Mouse (Mus musculus) forebrain, embryonic 16.5 days (tissue): ENCODE data around the gene Gm10226. TPM values are rescaled to one million over a fixed set of nuclear protein-coding genes. Genes with fewer than 3 reads are reported as not detected.
"Not testable (repeated sequence)": the region's sequence is repeated elsewhere in the genome, so short reads cannot be mapped to it uniquely, and the experiment has no call there.

Source experiments
- ATAC-seq: fragments of 200-750 bp; cut with Nextera tagmentation; 2 replicates; pipeline ENCODE4 v1.8.0; 2017; ENCODE audit warnings: mild to moderate bottlenecking, moderate library complexity
- H3K27ac ChIP-seq: fragments of 300-500 bp; sonication (generic); 2 replicates; pipeline ENCODE4 v1.5.1; 2014; ENCODE audit warnings: low read length, control low read depth
- H3K27me3 ChIP-seq: fragments of 300-500 bp; sonication (generic); replicated peaks from 2 replicates; pipeline ENCODE4 v1.6.1; 2014; ENCODE audit warnings: low read length; ENCODE audit not compliant: control insufficient read depth, insufficient read depth
- H3K36me3 ChIP-seq: fragments of 300-500 bp; sonication (generic); 2 replicates; pipeline ENCODE4 v1.6.1; 2014; ENCODE audit not compliant: control insufficient read depth, insufficient read depth
- H3K4me1 ChIP-seq: fragments of 300-500 bp; sonication (generic); replicated peaks from 2 replicates; pipeline ENCODE4 v1.6.1; 2014; ENCODE audit warnings: low read length; ENCODE audit not compliant: control insufficient read depth, insufficient read depth
- H3K4me2 ChIP-seq: fragments of 300-500 bp; sonication (generic); 2 replicates; pipeline ENCODE4 v1.6.1; 2014; ENCODE audit warnings: mild to moderate bottlenecking, low read length, control low read depth
- H3K4me3 ChIP-seq: fragments of 300-500 bp; sonication (generic); replicated peaks from 2 replicates; pipeline ENCODE4 v1.5.1; 2014; ENCODE audit warnings: mild to moderate bottlenecking, low read length, control low read depth
- H3K9ac ChIP-seq: fragments of 300-500 bp; sonication (generic); replicated peaks from 2 replicates; pipeline ENCODE4 v1.6.1; 2014; ENCODE audit warnings: low read depth, low read length, control low read depth
- H3K9me3 ChIP-seq: fragments of 300-500 bp; sonication (generic); 2 replicates; pipeline ENCODE4 v1.6.1; 2016; ENCODE audit warnings: low read length; ENCODE audit not compliant: control insufficient read depth
- WGBS: fragments of 180-500 bp; shearing (Covaris S2); extraction: QIAGEN DNeasy Blood & Tissue Kit; methylation state at CpG from one replicate; pipeline ENCODE4 v1.1.7; 2014; 5-methylcytosine and 5-hydroxymethylcytosine counted together
- polyA plus RNA-seq: library from polyadenylated mRNA; unstranded; fragments of >200 nt; fragmentation: Nextera tagmentation; extraction: Ambion mirVana; gene quantifications from 2 replicates; pipeline ENCODE4 v1.2.1, GENCODE M21; 2015

The Gm10226 gene
- 17.1 and 23.5 TPM in 2 replicates for polyA plus RNA-seq

DNA sequence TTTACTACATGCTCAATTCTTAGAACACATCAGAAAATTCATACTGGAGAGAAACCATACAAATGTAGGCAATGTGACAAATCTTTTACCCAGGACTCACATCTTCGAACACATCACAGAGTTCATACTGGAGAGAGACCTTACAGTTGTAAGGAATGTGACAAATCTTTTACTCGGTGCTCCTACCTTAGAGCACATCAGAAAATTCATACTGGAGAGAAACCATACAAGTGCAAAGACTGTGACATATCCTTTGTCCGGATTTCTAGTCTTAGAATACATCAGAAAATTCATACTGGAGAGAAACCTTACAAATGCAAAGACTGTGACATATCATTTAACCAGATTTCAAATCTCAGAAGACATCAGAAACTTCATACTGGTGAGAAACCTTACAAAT, at the start of gene Gm10226:
Gene Gm10226 (plus strand): TSS at position 301 of the 400 bp plus-strand sequence.
- Histone ChIP-seq H3K27me3 (no peaks in the 10 kb centered on the region), H3K4me2 (no peak within 1 kb of the TSS), H3K27ac (no peak within 1 kb of the TSS), H3K4me3 (no peak within 1 kb of the TSS), H3K9ac (no peak within 1 kb of the TSS), H3K4me1 (no peaks in the 10 kb centered on the region), H3K36me3 (peaks cover 8% of the 10 kb centered on the region), H3K9me3 (no peaks in the 10 kb centered on the region)
- WGBS, result 94% methylated on average over 3 of the region's 3 CpGs
- no peak for ATAC-seq

DNA sequence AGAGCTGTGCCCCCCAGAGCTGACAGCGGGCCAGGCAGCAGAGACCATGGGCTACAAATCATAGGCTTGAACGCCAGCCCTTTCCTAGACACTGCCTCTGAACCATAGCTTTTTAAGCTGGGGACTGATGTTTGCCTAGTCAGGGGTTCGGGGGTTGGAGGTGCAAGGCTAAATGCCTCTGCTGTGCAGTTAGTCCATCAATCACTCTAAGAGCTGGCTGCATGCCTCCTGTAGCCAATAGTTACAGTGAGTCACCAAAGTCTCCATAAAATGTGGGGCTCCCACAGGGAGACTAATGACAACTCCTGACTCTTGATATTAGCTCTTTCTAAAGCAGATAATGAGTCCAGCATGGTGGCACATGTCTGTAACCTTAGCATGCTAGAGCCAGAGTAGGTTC, 42.9 kb upstream of the Gm10226 start:
- Histone ChIP-seq H3K27ac (no peak overlapping the region), H3K36me3 (no peaks in the 10 kb centered on the region), H3K9ac (no peak overlapping the region), H3K4me1 (0 out of 2 replicates have a peak, but pooled peaks cover 2% of the 10 kb centered on the region), H3K4me2 (no peak overlapping the region), H3K27me3 (no peaks in the 10 kb centered on the region), H3K9me3 (no peaks in the 10 kb centered on the region), H3K4me3 (no peak overlapping the region)
- no peak for ATAC-seq
- 90% methylated on average over 3 of the region's 3 CpGs for WGBS

DNA sequence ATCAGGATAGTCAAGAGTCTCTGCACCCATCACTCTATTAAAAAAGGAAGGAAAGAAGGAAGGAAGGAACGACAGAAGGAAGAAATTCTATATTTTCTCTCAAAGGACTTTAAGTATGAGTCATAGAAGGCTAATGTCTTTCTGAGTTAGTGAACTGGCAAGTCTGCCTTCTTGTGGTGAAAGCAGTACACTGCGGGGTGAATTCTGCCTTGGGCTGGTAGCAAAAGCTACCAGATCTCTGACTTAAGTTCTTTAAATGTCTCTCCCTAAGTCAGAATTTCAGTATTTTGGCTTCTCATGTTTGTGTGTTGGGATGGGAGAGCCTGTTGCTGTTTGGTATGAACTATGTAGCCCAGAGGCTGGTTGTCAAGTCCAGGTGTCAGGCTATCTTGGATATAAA, 41.7 kb upstream of the Gm10226 start:
- Histone ChIP-seq H3K4me2 (peak overlapping the region; percentile 55), H3K4me1 (0 out of 2 replicates have a peak, but pooled peaks cover 2% of the 10 kb centered on the region), H3K9ac (peak overlapping the region; percentile 55), H3K27me3 (no peaks in the 10 kb centered on the region), H3K9me3 (no peaks in the 10 kb centered on the region), H3K27ac (peak overlapping the region; percentile 62), H3K4me3 (peak overlapping the region; percentile 50), H3K36me3 (no peaks in the 10 kb centered on the region)
- peak; percentile 43 for ATAC-seq
- 33% methylated on average over 2 of the region's 2 CpGs for WGBS

DNA sequence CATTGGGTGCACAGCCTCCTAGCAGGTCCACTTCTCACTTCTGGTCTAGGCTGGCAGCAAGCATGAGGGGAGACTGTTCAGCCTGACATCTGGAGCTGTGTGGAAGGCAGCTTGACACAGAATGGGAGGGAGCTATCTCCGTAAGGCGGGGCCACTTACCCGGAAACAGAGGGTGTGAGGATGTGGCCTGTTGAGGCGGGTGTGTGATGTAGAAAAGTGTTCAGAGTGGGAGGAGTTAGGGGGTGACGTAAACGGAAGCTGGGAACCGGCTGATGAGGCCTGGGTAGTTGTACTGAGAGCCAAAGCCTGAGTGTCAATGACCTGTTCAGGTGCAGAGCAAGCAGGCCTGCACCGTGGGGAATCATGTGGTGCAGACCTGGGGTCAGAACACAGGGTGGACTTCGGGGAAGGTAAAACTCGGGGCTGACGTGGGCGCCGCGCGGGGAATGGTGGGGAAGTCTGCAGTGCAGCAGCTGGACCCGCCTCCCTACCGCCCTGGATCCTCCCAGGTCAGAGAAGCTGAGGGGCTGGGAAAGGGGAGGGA, 41.2 kb upstream of the Gm10226 start, which contains the start of gene Zfp983:
Gene Zfp983 (plus strand): TSS at position 261 of the 544 bp plus-strand sequence.
- Histone ChIP-seq H3K4me3 (peak within 1 kb of the TSS; percentile 50), H3K9ac (peak within 1 kb of the TSS; percentile 55), H3K4me2 (peak within 1 kb of the TSS; percentile 55), H3K27ac (peak within 1 kb of the TSS; percentile 62)
- peak; percentile 99 for ATAC-seq
- H3K9me3 ChIP-seq, H3K36me3 ChIP-seq, H3K4me1 ChIP-seq, H3K27me3 ChIP-seq: not testable (repeated sequence)
- under 1% methylated on average over 17 of the region's 17 CpGs for WGBS

DNA sequence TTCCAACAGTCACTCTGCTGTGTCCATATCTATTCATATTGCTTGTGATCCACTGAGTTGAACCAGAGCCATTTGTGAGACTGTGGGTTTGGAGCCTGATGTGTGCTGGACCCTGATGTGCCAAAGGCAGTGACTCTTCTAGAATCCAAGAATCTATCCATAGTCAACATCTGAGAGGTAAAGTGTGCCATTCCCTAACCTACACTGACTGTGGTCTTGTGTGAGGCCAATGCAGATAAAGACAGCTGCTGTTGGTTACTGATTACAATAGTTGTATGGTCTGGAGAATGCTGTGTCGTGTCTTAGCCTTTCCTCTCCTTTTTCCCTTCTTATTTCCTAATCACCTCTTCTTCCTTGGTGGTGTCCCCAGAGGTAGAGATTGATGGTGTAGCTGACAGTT, 12.8 kb upstream of the Gm10226 start:
- H3K27me3 ChIP-seq, H3K4me1 ChIP-seq, H3K4me3 ChIP-seq, H3K9ac ChIP-seq, H3K27ac ChIP-seq, H3K36me3 ChIP-seq, ATAC-seq, H3K9me3 ChIP-seq, H3K4me2 ChIP-seq: not testable (repeated sequence)
- 21% methylated on average over 1 of the region's 1 CpGs for WGBS

DNA sequence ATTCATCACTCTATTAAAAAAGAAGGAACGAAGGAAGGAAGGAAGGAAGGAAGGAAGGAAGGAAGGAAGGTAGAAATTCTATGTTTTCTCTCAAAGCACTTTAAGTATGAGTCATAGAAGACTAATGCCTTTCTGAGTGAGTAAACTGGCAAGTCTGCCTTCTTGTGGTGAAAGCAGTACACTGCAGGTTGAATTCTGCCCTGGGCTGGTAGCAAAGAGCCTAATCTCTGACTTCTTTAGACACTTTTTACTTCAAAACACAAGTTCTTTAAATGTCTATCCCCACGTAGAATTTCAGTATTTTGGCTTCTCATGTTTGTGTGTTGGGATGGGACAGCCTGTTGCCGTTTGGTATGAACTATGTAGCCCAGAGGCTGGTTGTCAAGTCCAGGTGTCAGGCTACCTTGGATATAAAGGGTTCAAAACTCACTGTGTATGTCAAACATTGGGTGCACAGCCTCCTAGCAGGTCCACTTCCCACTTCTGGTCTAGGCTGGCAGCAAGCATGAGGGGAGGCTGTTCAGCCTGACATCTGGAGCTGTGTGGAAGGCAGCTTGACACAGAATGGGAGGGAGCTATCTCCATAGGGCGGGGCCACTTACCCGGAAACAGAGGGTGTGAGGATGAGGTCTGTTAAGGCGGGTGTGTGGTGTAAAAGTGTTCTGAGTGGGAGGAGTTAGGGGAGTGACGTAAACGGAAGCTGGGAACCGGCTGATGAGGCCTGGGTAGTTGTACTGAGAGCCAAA, 12.2 kb upstream of the Gm10226 start:
- 4% methylated on average over 9 of the region's 9 CpGs for WGBS

DNA sequence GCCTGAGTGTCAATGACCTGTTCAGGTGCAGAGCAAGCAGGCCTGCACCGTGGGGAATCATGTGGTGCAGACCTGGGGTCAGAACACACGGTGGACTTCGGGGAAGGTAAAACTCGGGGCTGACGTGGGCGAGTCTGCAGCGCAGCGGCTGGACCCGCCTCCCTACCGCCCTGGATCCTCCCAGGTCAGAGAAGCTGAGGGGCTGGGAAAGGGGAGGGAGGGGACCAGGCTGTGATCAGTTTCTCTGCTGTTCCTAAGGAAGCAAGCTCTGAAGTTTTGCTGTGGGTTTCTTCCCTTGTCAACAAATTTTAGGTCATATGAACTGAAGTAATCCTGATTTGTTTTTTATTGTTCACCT, 11.7 kb upstream of the Gm10226 start:
- H3K27me3 ChIP-seq, H3K9me3 ChIP-seq, H3K4me1 ChIP-seq, H3K36me3 ChIP-seq: not testable (repeated sequence)
- Histone ChIP-seq H3K4me3 (peak overlapping the region; percentile 51), H3K9ac (peak overlapping the region; percentile 52), H3K4me2 (peak overlapping the region; percentile 63), H3K27ac (peak overlapping the region; percentile 65; the same call in 1 of the 2 replicates)
- peak; percentile 84 for ATAC-seq
- under 1% methylated on average over 10 of the region's 10 CpGs for WGBS

More for the DNA sequence above, 12.2 kb upstream of the Gm10226 start:
- peak; percentile 98 for ATAC-seq
- peak overlapping the region; percentile 63 for H3K4me2 ChIP-seq
- H3K36me3 ChIP-seq, result no peaks in the 10 kb centered on the region
- peak overlapping the region; percentile 52 for H3K9ac ChIP-seq
- H3K9me3 ChIP-seq, result no peaks in the 10 kb centered on the region
- peak overlapping the region; percentile 65 for H3K27ac ChIP-seq
- H3K4me3 ChIP-seq, result peak overlapping the region; percentile 51
- no peaks in the 10 kb centered on the region for H3K27me3 ChIP-seq
- no peaks in the 10 kb centered on the region; the same call in 1 of the 2 replicates for H3K4me1 ChIP-seq

DNA sequence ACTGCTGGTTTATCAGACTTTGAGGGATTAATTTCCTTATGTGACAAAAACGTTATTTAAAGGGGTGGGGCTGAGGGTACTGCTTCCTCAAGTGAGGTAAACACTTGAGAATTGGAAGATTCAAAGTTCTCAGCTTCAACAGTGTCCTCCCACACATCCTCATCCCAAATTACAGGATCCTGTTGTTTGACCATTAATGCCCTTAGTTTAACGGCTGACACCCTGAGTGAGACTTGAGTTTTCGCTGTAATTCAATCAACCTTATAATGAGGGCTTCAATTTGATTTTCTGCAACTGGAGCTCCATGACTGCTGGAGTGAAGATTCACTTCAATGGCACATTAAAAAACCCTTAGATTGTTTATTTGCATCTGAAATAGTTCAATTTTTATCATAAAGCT, 1.7 kb downstream of the Gm10226 start:
- Histone ChIP-seq H3K36me3 (peaks cover 8% of the 10 kb centered on the region), H3K9me3 (no peaks in the 10 kb centered on the region), H3K4me1 (no peaks in the 10 kb centered on the region), H3K27ac (no peak overlapping the region), H3K4me3 (no peak overlapping the region), H3K9ac (no peak overlapping the region), H3K4me2 (no peak overlapping the region), H3K27me3 (no peaks in the 10 kb centered on the region)
- 88% methylated on average over 3 of the region's 3 CpGs for WGBS
- ATAC-seq, result no peak

DNA sequence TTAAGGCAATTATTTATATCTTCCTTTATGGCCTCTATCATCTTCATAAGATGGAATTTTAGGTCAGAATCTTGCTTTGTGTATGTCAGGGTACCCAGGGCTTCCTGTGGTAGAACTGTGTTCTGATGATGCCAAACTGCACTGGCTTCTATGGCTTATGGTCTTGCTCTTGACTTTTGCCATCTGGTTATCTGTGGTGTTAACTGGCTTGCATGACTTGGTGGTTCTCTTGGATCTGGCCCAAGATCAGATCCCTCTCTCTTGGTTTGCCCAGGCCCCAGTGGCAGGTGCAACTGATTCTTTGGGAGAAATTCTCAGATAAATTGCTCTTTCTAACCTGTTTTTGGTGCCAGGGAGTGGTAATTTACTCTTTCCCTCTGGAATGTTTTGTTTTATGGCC, 4.4 kb downstream of the Gm10226 start:
- no peak overlapping the region for H3K9ac ChIP-seq
- no peak overlapping the region for H3K27ac ChIP-seq
- H3K27me3 ChIP-seq, result no peaks in the 10 kb centered on the region
- H3K4me3 ChIP-seq, result no peak overlapping the region
- no peaks in the 10 kb centered on the region for H3K4me1 ChIP-seq
- ATAC-seq, result no peak
- H3K36me3 ChIP-seq, result peaks cover 6% of the 10 kb centered on the region
- no peak overlapping the region for H3K4me2 ChIP-seq
- no peaks in the 10 kb centered on the region for H3K9me3 ChIP-seq
